Mouse (Mus musculus) frontal cortex, adult (tissue): ENCODE results near the gene Clcnka.

Source experiments
- ATAC-seq: cut with Nextera tagmentation; 2 replicates; pipeline ENCODE4 v1.9.2; 2017; ENCODE audit warnings: mild to moderate bottlenecking, moderate library complexity, mixed read lengths; ENCODE audit not compliant: low TSS enrichment

The Clcnka gene

DNA sequence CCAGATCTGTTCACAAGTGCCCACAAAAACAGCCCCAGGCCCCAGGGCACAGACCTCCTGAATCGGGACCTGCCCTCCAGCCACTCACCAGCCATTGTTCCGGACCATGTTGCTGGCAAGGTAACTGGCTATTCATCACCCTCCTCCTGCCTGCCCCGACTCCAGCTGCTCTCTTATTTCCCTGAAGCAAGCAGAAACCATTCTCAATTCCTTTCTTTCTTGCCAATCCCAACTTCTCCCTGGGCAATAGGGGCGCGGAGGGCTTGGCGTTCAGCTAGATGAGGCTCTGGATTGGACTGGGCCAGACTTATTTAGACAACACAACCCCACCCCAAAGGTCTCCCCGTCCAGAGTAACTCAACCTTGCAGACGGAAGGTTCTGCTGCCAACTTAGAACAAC is 18.9 kb downstream of the Clcnka start:
- no peak for ATAC-seq

- ATAC-seq = no peak
Measured at GRCm38 (mm10) chr4:141372426-141372825, 26.1 kb downstream of the Clcnka start.

DNA sequence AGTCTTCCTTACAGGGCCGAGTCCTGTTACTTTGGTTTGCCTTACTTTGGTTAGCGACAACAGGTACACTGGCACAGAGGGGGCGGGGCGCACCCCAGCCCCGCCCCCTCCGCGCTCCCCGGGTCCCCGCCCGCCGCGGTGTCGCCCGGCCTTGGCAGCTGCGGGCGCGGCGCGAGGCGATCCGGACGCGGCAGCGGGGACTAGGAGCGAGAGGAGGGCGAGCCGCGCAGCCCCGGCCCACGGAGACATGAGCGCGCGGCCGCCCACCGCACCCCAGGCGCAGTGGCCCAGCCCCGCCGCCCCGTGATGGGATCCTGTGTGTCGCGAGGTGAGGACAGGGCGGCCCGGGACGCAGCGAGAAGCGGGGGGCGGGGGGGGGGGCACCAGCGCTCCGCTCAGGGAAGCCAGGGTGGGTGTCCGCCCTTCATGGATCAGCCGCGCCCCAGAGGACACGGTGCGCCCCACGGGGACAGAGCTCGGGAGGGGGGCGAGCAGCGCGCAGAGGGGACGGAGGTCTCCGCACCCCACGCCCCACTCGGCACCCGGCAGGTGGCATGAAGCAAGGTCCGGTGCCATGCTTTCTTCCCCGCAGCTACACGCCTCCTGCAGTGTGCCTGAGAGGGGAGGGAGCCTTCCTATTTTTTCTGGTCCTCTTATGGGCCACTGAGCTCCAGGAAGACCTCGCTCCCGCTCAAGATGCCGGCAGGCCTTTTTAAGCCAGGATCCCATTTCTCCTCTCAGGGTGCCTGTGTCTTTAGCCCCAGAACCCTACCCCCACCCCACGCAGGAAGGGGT is 30.3 kb downstream of the Clcnka start, which contains the start of gene Fam131c:
TSS of gene Fam131c (plus strand) at position 224 of the 795 bp plus-strand sequence.
- ATAC-seq = no peak

DNA sequence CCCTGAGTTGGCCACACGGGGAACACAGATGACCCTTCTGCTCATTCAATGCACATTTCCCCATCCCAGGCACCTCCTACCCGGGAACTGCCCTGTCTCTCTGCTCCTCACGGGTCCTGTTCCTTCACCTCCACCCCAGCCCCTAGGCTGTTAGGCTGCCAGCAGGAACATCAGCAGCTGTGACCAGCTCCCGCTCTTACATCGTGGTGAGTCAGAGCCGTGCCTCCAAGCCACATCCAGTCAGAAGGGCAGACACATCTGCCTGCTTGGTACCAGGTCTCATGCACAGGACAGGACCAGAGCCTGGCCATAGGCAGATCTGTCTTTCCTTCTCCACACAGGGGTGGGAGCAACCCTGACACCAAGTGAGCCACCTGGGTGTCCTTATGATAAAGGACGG is 32.6 kb downstream of the Clcnka start:
- ATAC-seq = no peak

DNA sequence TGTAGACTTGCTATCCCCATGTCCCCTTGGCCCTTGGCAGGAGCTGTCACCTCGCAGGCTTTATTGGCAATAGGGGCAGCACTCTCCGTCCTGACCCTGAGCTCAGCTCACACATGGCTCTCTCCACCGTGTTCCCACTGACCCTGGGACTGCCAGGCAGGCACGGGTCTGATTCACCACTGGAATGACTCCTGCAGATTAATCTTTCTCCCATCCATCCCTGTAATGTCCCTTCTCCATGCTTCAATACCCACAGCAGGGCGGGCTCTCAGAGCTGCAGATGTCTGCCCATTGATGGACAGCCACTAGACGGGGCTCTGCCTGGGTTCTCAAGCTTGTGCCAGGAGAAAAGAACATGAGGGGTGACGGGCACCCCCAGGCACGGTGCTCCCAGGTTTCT is 33.4 kb downstream of the Clcnka start:
- no peak for ATAC-seq

DNA sequence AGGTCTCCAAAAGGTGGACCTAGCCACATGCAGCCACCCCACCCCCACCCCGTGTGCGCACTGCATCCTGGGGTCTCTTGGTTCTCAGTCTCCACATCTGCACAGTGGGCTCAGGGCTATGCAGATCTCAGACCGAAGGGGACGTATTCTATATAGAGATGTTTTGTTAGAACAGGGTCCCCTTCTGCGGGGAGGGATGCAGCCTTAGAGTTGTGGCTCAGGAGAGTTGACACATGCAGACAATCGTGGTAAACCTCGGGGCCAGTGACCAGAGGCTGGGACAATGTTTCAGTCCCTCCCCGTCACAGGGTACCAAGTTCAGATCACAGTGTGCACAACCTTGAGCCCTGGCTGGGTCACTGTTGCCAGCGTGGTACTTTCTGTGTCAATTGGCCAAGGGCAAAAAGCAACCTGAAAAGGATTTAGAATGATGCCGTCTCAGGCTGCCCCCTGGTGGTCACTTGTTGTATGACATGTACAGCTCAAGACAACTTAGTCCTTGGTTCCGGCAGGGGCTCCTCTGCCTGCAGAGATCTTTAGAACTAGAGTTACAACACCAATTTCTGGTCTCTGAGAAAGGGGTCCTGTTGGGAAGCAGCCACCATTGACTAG is 35.5 kb downstream of the Clcnka start:
- no peak for ATAC-seq

- ATAC-seq = no peak
Measured at GRCm38 (mm10) chr4:141360846-141361245, 37.7 kb downstream of the Clcnka start.

DNA sequence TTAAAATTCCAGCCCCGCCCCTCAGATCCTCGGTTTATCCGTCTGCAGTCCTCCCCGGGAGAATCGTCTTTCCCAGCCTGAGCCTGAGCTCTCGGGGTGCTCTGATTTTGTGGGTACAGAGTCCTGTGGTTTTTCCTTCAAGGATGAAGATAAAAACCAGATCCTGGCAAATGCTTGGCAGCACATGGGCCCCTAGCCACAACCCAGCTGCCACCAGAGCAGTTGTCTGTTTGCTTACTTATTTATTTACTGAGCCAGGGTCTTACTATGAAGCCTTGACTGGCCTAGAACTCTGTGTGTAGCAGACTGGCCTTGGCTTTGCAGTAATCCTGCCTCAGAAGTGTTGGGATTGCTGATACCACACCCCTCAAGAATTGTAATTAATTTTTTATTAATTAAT is 39.3 kb downstream of the Clcnka start:
- ATAC-seq = no peak

GRCm38 (mm10) chr4:141357811-141358210 is 40.7 kb downstream of the Clcnka start:
- ATAC-seq = no peak

- ATAC-seq = no peak
Measured at GRCm38 (mm10) chr4:141353868-141354267, 44.7 kb downstream of the Clcnka start.

- ATAC-seq = no peak
Measured at GRCm38 (mm10) chr4:141352986-141353385, 45.5 kb downstream of the Clcnka start.

DNA sequence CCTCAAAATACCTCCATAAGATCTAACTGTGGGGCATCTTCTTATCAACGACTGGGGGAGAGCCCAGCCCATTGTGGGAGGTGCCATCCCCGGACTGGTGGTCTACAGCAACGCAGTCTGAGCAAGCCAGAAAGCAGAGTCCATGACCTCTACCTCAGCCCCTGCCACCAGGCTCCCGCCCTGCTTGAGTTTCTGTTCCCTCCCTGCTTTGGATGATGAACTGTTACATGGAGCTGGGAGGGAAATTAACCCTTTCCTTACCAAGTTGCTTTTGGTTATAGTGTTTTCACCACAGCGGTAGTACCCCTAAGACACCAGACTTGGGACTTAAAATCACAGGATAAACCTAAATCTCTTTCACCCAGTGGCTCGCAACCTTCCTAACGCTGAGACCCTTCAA is 46.6 kb downstream of the Clcnka start:
- no peak for ATAC-seq

GRCm38 (mm10) chr4:141350015-141350414 is 48.5 kb downstream of the Clcnka start:
- no peak for ATAC-seq

- no peak for ATAC-seq
Measured at GRCm38 (mm10) chr4:141348616-141349015, 49.9 kb downstream of the Clcnka start.

- ATAC-seq = no peak
Measured at GRCm38 (mm10) chr4:141347365-141347797, 51.1 kb downstream of the Clcnka start.

GRCm38 (mm10) chr4:141345219-141345618 is 53.3 kb downstream of the Clcnka start:
- ATAC-seq = no peak

GRCm38 (mm10) chr4:141343515-141343914 is 55.0 kb downstream of the Clcnka start:
- no peak for ATAC-seq

DNA sequence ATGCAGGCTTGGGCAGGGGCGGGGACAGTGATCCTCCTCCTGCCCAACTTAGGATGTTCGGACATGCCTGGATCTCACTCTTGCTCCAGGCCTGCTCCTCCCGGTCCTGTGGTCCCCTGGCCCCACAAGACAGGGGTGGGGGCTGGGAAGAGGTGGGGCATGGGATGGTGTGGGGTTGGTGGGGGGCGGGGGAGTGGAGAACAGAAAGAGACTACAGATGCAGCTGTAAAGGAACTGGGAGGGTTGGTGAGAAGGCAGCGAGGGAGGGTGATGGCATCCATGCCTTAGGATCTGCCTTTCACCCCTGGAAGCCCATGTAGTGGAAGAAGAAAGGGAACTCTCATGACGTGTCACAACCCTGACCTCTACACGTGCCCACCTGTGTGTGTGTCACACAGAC is 57.0 kb downstream of the Clcnka start:
- no peak for ATAC-seq

DNA sequence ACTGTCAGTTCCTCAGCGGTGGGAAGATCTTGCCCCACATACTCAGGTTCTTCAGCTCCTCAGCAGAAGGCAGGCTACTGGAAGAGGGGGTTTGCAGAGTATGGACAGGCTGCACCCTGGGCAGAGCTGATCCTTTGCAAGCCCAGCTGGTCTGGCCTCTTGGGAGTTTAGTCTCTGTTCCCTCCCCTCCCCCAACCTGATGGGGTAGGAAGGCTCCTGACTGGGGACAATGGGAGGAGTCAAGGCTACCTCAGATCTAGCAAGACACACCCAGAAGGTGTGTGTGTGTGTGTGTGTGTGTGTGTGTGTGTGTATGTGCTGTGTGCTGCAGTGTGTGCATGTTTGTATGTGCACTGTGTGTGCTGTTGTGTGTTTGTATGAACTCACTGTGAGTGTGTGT is 59.7 kb downstream of the Clcnka start:
- no peak for ATAC-seq

GRCm38 (mm10) chr4:141337986-141338385 is 60.5 kb downstream of the Clcnka start:
- no peak for ATAC-seq

- no peak for ATAC-seq
Measured at GRCm38 (mm10) chr4:141336196-141336595, 62.3 kb downstream of the Clcnka start.

DNA sequence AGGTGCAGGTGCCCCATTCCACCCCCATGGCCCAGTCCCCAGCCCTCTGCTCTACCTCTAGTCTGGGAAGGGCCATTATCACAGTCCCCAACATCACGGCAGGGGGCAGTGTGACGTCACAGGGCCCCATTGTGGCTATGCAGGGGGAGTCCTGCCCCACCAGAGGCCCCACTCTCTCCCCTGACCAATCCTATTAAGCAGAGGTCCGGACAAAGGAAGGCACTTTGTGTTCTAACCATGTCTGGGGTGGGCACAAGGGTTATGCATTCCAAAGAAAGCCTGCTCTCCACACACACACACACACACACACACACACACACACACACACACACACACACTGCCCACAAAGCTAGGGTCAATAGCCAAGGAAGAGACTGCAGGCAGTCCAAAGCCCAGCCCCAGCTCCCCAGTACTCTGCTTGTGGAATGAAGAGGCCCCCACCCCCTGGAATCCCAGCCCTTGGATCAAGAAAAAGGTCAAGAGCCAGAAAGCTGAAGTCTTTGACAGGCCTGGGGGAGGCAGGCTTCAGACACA is 63.2 kb downstream of the Clcnka start:
- no peak for ATAC-seq

- ATAC-seq = no peak
Measured at GRCm38 (mm10) chr4:141334695-141335094, 63.8 kb downstream of the Clcnka start.
